Mouse (Mus musculus) C2C12 (cell line): Measurements from ENCODE around the gene BC049762. TPM values are rescaled to one million over a fixed set of nuclear protein-coding genes. Genes with fewer than 3 reads are reported as not detected.

Experiments
- H3K27me3 ChIP-seq: one replicate; pipeline ENCODE4 v1.6.1; 2011; ENCODE audit not compliant: control insufficient read depth, insufficient read depth, insufficient read length
- H3K36me3 ChIP-seq: one replicate; pipeline ENCODE4 v1.6.1; 2011; ENCODE audit not compliant: control insufficient read depth, insufficient read depth
- H3K4me3 ChIP-seq: one replicate; pipeline ENCODE4 v1.5.1; 2011; ENCODE audit warnings: mild to moderate bottlenecking, control low read depth; ENCODE audit not compliant: poor library complexity, insufficient read depth, severe bottlenecking
- H3K79me2 ChIP-seq: one replicate; pipeline ENCODE4 v1.6.1; 2011; ENCODE audit not compliant: control insufficient read depth, insufficient read depth
- H3K79me3 ChIP-seq: one replicate; pipeline ENCODE4 v1.6.1; 2011; ENCODE audit warnings: low read depth, control low read depth
- H3ac ChIP-seq: one replicate; pipeline ENCODE3; 2011; ENCODE audit warnings: low read depth; ENCODE audit not compliant: control insufficient read depth, insufficient read length
- CEBPB ChIP-seq: IDR thresholded peaks from one replicate; pipeline ENCODE4 v1.6.1; 2011; ENCODE audit warnings: low read depth, mild to moderate bottlenecking, control low read depth, moderate library complexity
- CTCF ChIP-seq: IDR thresholded peaks from one replicate; pipeline ENCODE4 v1.5.1; 2011; ENCODE audit not compliant: control insufficient read depth, insufficient read depth, insufficient read length
- FOSL1 ChIP-seq: IDR thresholded peaks from one replicate; pipeline ENCODE4 v1.8.0; 2011; ENCODE audit warnings: mild to moderate bottlenecking, low read length; ENCODE audit not compliant: poor library complexity, insufficient read depth, severe bottlenecking
- MAX ChIP-seq: IDR thresholded peaks from one replicate; pipeline ENCODE4 v1.6.1; 2011; ENCODE audit warnings: mild to moderate bottlenecking, control low read depth
- MYOD1 ChIP-seq: IDR thresholded peaks from one replicate; pipeline ENCODE4 v1.6.1; 2011; ENCODE audit warnings: low read depth; ENCODE audit not compliant: control insufficient read depth, insufficient read length
- MYOG ChIP-seq: IDR thresholded peaks from one replicate; pipeline ENCODE4 v1.6.1; 2011; ENCODE audit not compliant: control insufficient read depth, insufficient read length; ENCODE audit errors: extremely low read depth
- USF1 ChIP-seq: IDR thresholded peaks from one replicate; pipeline ENCODE4 v1.6.1; 2011; ENCODE audit warnings: low read depth, mild to moderate bottlenecking, control low read depth, moderate library complexity
- long read RNA-seq, 2 experiments: library from polyadenylated mRNA; unstranded; transcript quantifications; one replicate each; pipeline ENCODE4 v2.0.0; 2019 to 2020
- polyA plus RNA-seq: library from polyadenylated mRNA; unstranded; fragments of >200 nt; fragmentation: generic; extraction: Trizol; gene quantifications from one replicate; pipeline ENCODE4 v1.2.1, GENCODE M21; 2012; ENCODE audit warnings: missing spikeins

Gene BC049762
- 0.05 TPM for polyA plus RNA-seq
- long read RNA-seq, experiment 1 = 0 reads
- long read RNA-seq, experiment 2 = 0 reads

GRCm38 (mm10) chr11:51262342-51263285, at the start of gene BC049762:
TSS of gene BC049762 (minus strand) at chr11:51263046.
- TF ChIP-seq CTCF = no peak
- no peak for TF ChIP-seq CEBPB
- peak; percentile 89 for TF ChIP-seq MAX
- peak; percentile 15 for TF ChIP-seq USF1
- TF ChIP-seq MYOD1 = no peak

GRCm38 (mm10) chr11:51311846-51312245, 49.0 kb upstream of the BC049762 start:
- H3K79me2 ChIP-seq = no peaks in the 10 kb centered on the region
- no peaks in the 10 kb centered on the region for H3K79me3 ChIP-seq
- H3K27me3 ChIP-seq = no peaks in the 10 kb centered on the region
- no peaks in the 10 kb centered on the region for H3K36me3 ChIP-seq
- TF ChIP-seq FOSL1 = no peak
- no peak for TF ChIP-seq MYOG
- no peak for TF ChIP-seq USF1
- no peak for TF ChIP-seq CEBPB
- H3ac ChIP-seq = no peak overlapping the region
- H3K4me3 ChIP-seq = no peak overlapping the region

More at GRCm38 (mm10) chr11:51262342-51263285, at the start of gene BC049762:
- H3K4me3 ChIP-seq = peak within 1 kb of the TSS; percentile 93
- H3K27me3 ChIP-seq = no peaks in the 10 kb centered on the region
- H3K79me2 ChIP-seq = peaks cover 46% of the 10 kb centered on the region
- H3K79me3 ChIP-seq = peaks cover 44% of the 10 kb centered on the region
- H3K36me3 ChIP-seq = peaks cover 25% of the 10 kb centered on the region
- peak within 1 kb of the TSS; percentile 86 for H3ac ChIP-seq

- Histone ChIP-seq H3K79me3 (no peaks in the 10 kb centered on the region), H3K36me3 (no peaks in the 10 kb centered on the region), H3K79me2 (no peaks in the 10 kb centered on the region), H3K4me3 (no peak overlapping the region), H3K27me3 (no peaks in the 10 kb centered on the region), H3ac (no peak overlapping the region)
- TF ChIP-seq FOSL1 (no peak), MYOD1 (no peak), CTCF (no peak), CEBPB (no peak), USF1 (no peak), MAX (no peak), MYOG (no peak)
Measured at GRCm38 (mm10) chr11:51308306-51308705, 45.5 kb upstream of the BC049762 start.

- Histone ChIP-seq H3K79me2 (no peaks in the 10 kb centered on the region), H3ac (no peak overlapping the region), H3K27me3 (peaks cover 10% of the 10 kb centered on the region), H3K79me3 (no peaks in the 10 kb centered on the region), H3K4me3 (no peak overlapping the region), H3K36me3 (no peaks in the 10 kb centered on the region)
- no peak for TF ChIP-seq MYOG
- no peak for TF ChIP-seq MAX
- no peak for TF ChIP-seq USF1
- no peak for TF ChIP-seq MYOD1
- no peak for TF ChIP-seq CEBPB
- TF ChIP-seq FOSL1 = no peak
- no peak for TF ChIP-seq CTCF
Measured at GRCm38 (mm10) chr11:51303981-51304553, 41.2 kb upstream of the BC049762 start.

GRCm38 (mm10) chr11:51302396-51302795, 39.5 kb upstream of the BC049762 start:
- Histone ChIP-seq H3K27me3 (peaks cover 10% of the 10 kb centered on the region), H3K79me3 (no peaks in the 10 kb centered on the region), H3K4me3 (no peak overlapping the region), H3ac (no peak overlapping the region), H3K36me3 (no peaks in the 10 kb centered on the region), H3K79me2 (no peaks in the 10 kb centered on the region)
- no peak for TF ChIP-seq FOSL1
- no peak for TF ChIP-seq MYOD1
- no peak for TF ChIP-seq USF1
- no peak for TF ChIP-seq MYOG
- TF ChIP-seq CTCF = no peak

GRCm38 (mm10) chr11:51298691-51299090, 35.8 kb upstream of the BC049762 start:
- no peaks in the 10 kb centered on the region for H3K36me3 ChIP-seq
- peaks cover 10% of the 10 kb centered on the region for H3K27me3 ChIP-seq
- H3ac ChIP-seq = no peak overlapping the region
- H3K4me3 ChIP-seq = no peak overlapping the region
- no peaks in the 10 kb centered on the region for H3K79me2 ChIP-seq
- no peaks in the 10 kb centered on the region for H3K79me3 ChIP-seq
- TF ChIP-seq MAX (no peak), CEBPB (no peak), CTCF (no peak), USF1 (no peak)
